Mouse (Mus musculus) spleen, postnatal 36 days (tissue): Measurements from ENCODE around the gene Fpr2.
"Not testable (repeated sequence)": the region's sequence is repeated elsewhere in the genome, so short reads cannot be mapped to it uniquely, and the experiment has no call there.

Experiments
- DNase-seq, 2 experiments: peaks; one replicate each; pipeline ENCODE4 v3.0.0; 2022; ENCODE audit warnings: low spot score in 2 of 2, mixed read lengths in 1 of 2

Fpr2 gene

GRCm38 (mm10) chr17:17882672-17883071, 5.0 kb upstream of the Fpr2 start:
- no peak for DNase-seq

GRCm38 (mm10) chr17:17883840-17884239, 3.8 kb upstream of the Fpr2 start, which contains the start of gene Fpr1:
TSS of gene Fpr1 (minus strand) at chr17:17883940.
- no peak for DNase-seq

- DNase-seq = no peak
These were observed 2.3 kb downstream of the Fpr2 start for GRCm38 (mm10) chr17:17889732-17890425.

GRCm38 (mm10) chr17:17896039-17896438, 8.4 kb downstream of the Fpr2 start:
- DNase-seq = peak in 1 of 2 experiments; percentile 20

- DNase-seq = no peak
These were observed 11.6 kb downstream of the Fpr2 start for GRCm38 (mm10) chr17:17899268-17899667.

- DNase-seq = peak; percentile 42 to 58
These were observed 13.1 kb downstream of the Fpr2 start for GRCm38 (mm10) chr17:17900768-17901167.

- peak; percentile 49 to 55 for DNase-seq
These were observed 22.2 kb downstream of the Fpr2 start for GRCm38 (mm10) chr17:17909636-17910421.

- not testable (repeated sequence) for DNase-seq
These were observed 25.0 kb downstream of the Fpr2 start for GRCm38 (mm10) chr17:17912618-17913017.

GRCm38 (mm10) chr17:17917376-17917775, 29.8 kb downstream of the Fpr2 start:
- no peak for DNase-seq

- DNase-seq = no peak
These were observed 30.2 kb downstream of the Fpr2 start for GRCm38 (mm10) chr17:17917782-17918181.
